Mouse (Mus musculus) thymus, adult 2 months (tissue): ENCODE measurements around the gene P2ry2. TPM values are rescaled to one million over a fixed set of nuclear protein-coding genes. Genes with fewer than 3 reads are reported as not detected.

Experiments
- DNase-seq: peaks from one replicate; pipeline ENCODE4 v3.0.0; 2021
- H3K27ac ChIP-seq: fragments of 200-500 bp; 2 replicates; pipeline ENCODE4 v1.5.1; 2012; ENCODE audit warnings: low read length, control low read depth; ENCODE audit not compliant: control insufficient read depth, insufficient read depth
- H3K27me3 ChIP-seq: fragments of 200-500 bp; 2 replicates; pipeline ENCODE4 v1.6.1; 2012; ENCODE audit warnings: mild to moderate bottlenecking, low read length, moderate library complexity, mixed read lengths; ENCODE audit not compliant: control insufficient read depth, insufficient read depth
- H3K36me3 ChIP-seq: fragments of 200-500 bp; 2 replicates; pipeline ENCODE4 v1.6.1; 2012; ENCODE audit warnings: mild to moderate bottlenecking, low read length, moderate library complexity; ENCODE audit not compliant: control insufficient read depth, insufficient read depth
- H3K4me1 ChIP-seq: fragments of 200-500 bp; replicated peaks from 2 replicates; pipeline ENCODE4 v1.6.1; 2012; ENCODE audit warnings: low read length; ENCODE audit not compliant: control insufficient read depth, insufficient read depth
- H3K4me3 ChIP-seq: fragments of 200-500 bp; 2 replicates; pipeline ENCODE4 v1.5.1; 2012; ENCODE audit warnings: mild to moderate bottlenecking, low read length, control low read depth, moderate library complexity; ENCODE audit not compliant: control insufficient read depth, insufficient read depth
- CTCF ChIP-seq: fragments of 200-500 bp; IDR thresholded peaks from 2 replicates; pipeline ENCODE4 v1.5.1; 2012; ENCODE audit warnings: mild to moderate bottlenecking, control low read depth, low read length, moderate library complexity, borderline replicate concordance; ENCODE audit not compliant: control insufficient read depth, poor library complexity, insufficient read depth; ENCODE audit errors: extremely low read depth
- POLR2A ChIP-seq: fragments of 200-500 bp; IDR thresholded peaks from 2 replicates; pipeline ENCODE4 v1.6.1; 2012; ENCODE audit warnings: mild to moderate bottlenecking, low read length, control low read depth, moderate library complexity; ENCODE audit not compliant: control insufficient read depth, poor library complexity, insufficient read depth; ENCODE audit errors: extremely low read depth
- WGBS: fragments of 180-500 bp; shearing (Covaris S2); methylation state at CpG from one replicate; pipeline ENCODE4 v1.1.7; 2018; 5-methylcytosine and 5-hydroxymethylcytosine counted together
- polyA plus RNA-seq: library from polyadenylated mRNA; depleted of rRNA; stranded (reverse); fragments of >200 nt; gene quantifications from 2 replicates; pipeline ENCODE4 v1.2.3, GENCODE M21; 2012; rRNA removed

The P2ry2 gene
- polyA plus RNA-seq, 1 experiment, result 5.3 TPM

GRCm38 (mm10) chr7:100952686-100953085, 60.0 kb downstream of the P2ry2 start:
- no peaks in the 10 kb centered on the region for H3K27me3 ChIP-seq
- WGBS, result 93% methylated on average over 7 of the region's 7 CpGs
- no peak for DNase-seq
- H3K27ac ChIP-seq, result no peak overlapping the region
- H3K4me3 ChIP-seq, result no peak overlapping the region
- no peaks in the 10 kb centered on the region for H3K36me3 ChIP-seq
- TF ChIP-seq CTCF (no peak), POLR2A (no peak)
- H3K4me1 ChIP-seq, result peaks cover 13% of the 10 kb centered on the region

GRCm38 (mm10) chr7:100951903-100952302, 60.8 kb downstream of the P2ry2 start:
- peaks cover 13% of the 10 kb centered on the region for H3K4me1 ChIP-seq
- DNase-seq, result no peak
- no peak for TF ChIP-seq CTCF
- TF ChIP-seq POLR2A, result no peak
- no peak overlapping the region for H3K4me3 ChIP-seq
- no peaks in the 10 kb centered on the region for H3K27me3 ChIP-seq
- WGBS, result 53% methylated on average over 2 of the region's 2 CpGs
- H3K36me3 ChIP-seq, result no peaks in the 10 kb centered on the region
- H3K27ac ChIP-seq, result no peak overlapping the region

GRCm38 (mm10) chr7:100950481-100951010, 62.1 kb downstream of the P2ry2 start:
- H3K36me3 ChIP-seq, result no peaks in the 10 kb centered on the region
- no peak overlapping the region for H3K27ac ChIP-seq
- WGBS, result 8% methylated on average over 12 of the region's 12 CpGs
- peak; percentile 20 for DNase-seq
- no peak overlapping the region for H3K4me3 ChIP-seq
- peaks cover 13% of the 10 kb centered on the region for H3K4me1 ChIP-seq
- no peaks in the 10 kb centered on the region for H3K27me3 ChIP-seq
- no peak for TF ChIP-seq CTCF
- TF ChIP-seq POLR2A, result no peak

- H3K36me3 ChIP-seq, result no peaks in the 10 kb centered on the region
- peaks cover 13% of the 10 kb centered on the region for H3K4me1 ChIP-seq
- no peaks in the 10 kb centered on the region for H3K27me3 ChIP-seq
- H3K4me3 ChIP-seq, result no peak overlapping the region
- TF ChIP-seq POLR2A (no peak), CTCF (no peak)
- no peak for DNase-seq
- no peak overlapping the region for H3K27ac ChIP-seq
- WGBS, result 47% methylated on average over 5 of the region's 5 CpGs
These were observed 62.6 kb downstream of the P2ry2 start for GRCm38 (mm10) chr7:100950031-100950430.

Other genes with a start within 250 kb of the P2ry2 start
- gene Relt, start 149.4 kb downstream of the P2ry2 start, polyA plus RNA-seq, result 77.5 and 82.0 TPM in 2 replicates
- 8.1 and 11.1 TPM in 2 replicates for gene Arhgef17, start 80.8 kb downstream of the P2ry2 start, polyA plus RNA-seq
- gene P2ry6, start 38.2 kb downstream of the P2ry2 start, polyA plus RNA-seq, result 27.1 and 36.0 TPM in 2 replicates
- gene Fchsd2, start 80.0 kb upstream of the P2ry2 start, polyA plus RNA-seq, result 14.3 and 15.8 TPM in 2 replicates